Mouse (Mus musculus) hindbrain, embryonic 13.5 days (tissue): ENCODE data around the gene Gm21731. TPM values are rescaled to one million over a fixed set of nuclear protein-coding genes. Genes with fewer than 3 reads are reported as not detected.

Source experiments
- ATAC-seq: fragments of 200-750 bp; cut with Nextera tagmentation; 2 replicates; pipeline ENCODE4 v1.8.0; 2017; ENCODE audit warnings: moderate TSS enrichment; ENCODE audit not compliant: low FRiP score
- H3K27ac ChIP-seq: fragments of 300-500 bp; sonication (generic); 2 replicates; pipeline ENCODE4 v1.5.1; 2015; ENCODE audit warnings: inconsistent platforms, mild to moderate bottlenecking, moderate library complexity
- H3K27me3 ChIP-seq: fragments of 300-500 bp; sonication (generic); 2 replicates; pipeline ENCODE4 v1.6.1; 2015; ENCODE audit warnings: mild to moderate bottlenecking, inconsistent platforms
- H3K36me3 ChIP-seq: fragments of 300-500 bp; sonication (generic); 2 replicates; pipeline ENCODE4 v1.6.1; 2015; ENCODE audit warnings: mild to moderate bottlenecking, inconsistent platforms
- H3K4me1 ChIP-seq: fragments of 300-500 bp; sonication (generic); replicated peaks from 2 replicates; pipeline ENCODE4 v1.6.1; 2015; ENCODE audit warnings: inconsistent platforms
- H3K4me2 ChIP-seq: fragments of 300-500 bp; sonication (generic); 2 replicates; pipeline ENCODE4 v1.6.1; 2015; ENCODE audit warnings: inconsistent platforms, mild to moderate bottlenecking, moderate library complexity
- H3K4me3 ChIP-seq: fragments of 300-500 bp; sonication (generic); 2 replicates; pipeline ENCODE4 v1.5.1; 2015; ENCODE audit warnings: mild to moderate bottlenecking, inconsistent platforms
- H3K9ac ChIP-seq: fragments of 300-500 bp; sonication (generic); 2 replicates; pipeline ENCODE4 v1.6.1; 2015; ENCODE audit warnings: mild to moderate bottlenecking, inconsistent platforms
- H3K9me3 ChIP-seq: fragments of 300-500 bp; sonication (generic); 2 replicates; pipeline ENCODE4 v1.6.1; 2016; ENCODE audit warnings: inconsistent platforms
- WGBS: fragments of 180-500 bp; shearing (Covaris S2); methylation state at CpG from one replicate; pipeline ENCODE4 v1.1.7; 2015; 5-methylcytosine and 5-hydroxymethylcytosine counted together
- polyA plus RNA-seq: library from polyadenylated mRNA; unstranded; fragments of >200 nt; fragmentation: Nextera tagmentation; extraction: Ambion mirVana; gene quantifications from 2 replicates; pipeline ENCODE4 v1.2.1, GENCODE M21; 2015

Gm21731 gene
- polyA plus RNA-seq, 1 experiment from 2014 or later: not detected

GRCm38 (mm10) chr13:120278784-120279183 lies 39.9 kb downstream of the Gm21731 start:
- Histone ChIP-seq H3K9ac (no peak overlapping the region), H3K4me1 (no peaks in the 10 kb centered on the region), H3K4me3 (no peak overlapping the region), H3K4me2 (no peak overlapping the region), H3K27ac (no peak overlapping the region), H3K9me3 (no peaks in the 10 kb centered on the region), H3K27me3 (no peaks in the 10 kb centered on the region), H3K36me3 (no peaks in the 10 kb centered on the region)
- no peak for ATAC-seq
- 93% methylated on average over 9 of the region's 9 CpGs for WGBS

Other genes with a start within 250 kb of the Gm21731 start
- gene Gm36079, start 212.1 kb upstream of the Gm21731 start, polyA plus RNA-seq: not detected in 2 replicates
- not detected in 2 replicates for gene Gm21188, start 186.9 kb upstream of the Gm21731 start, polyA plus RNA-seq
- gene Gm20767, start 98.9 kb upstream of the Gm21731 start, polyA plus RNA-seq: not detected in 2 replicates
- gene Gm21818, start 66.7 kb upstream of the Gm21731 start, polyA plus RNA-seq: not detected in 2 replicates
- not detected in 2 replicates for gene Gm21762, start 23.2 kb upstream of the Gm21731 start, polyA plus RNA-seq
- gene AF067061, start 24.0 kb downstream of the Gm21731 start, polyA plus RNA-seq: not detected in 2 replicates
- 0.10 TPM in 1 of 2 replicates, not detected in the other for gene BC147527, start 61.3 kb downstream of the Gm21731 start, polyA plus RNA-seq
- gene Tcstv3, start 77.8 kb downstream of the Gm21731 start, polyA plus RNA-seq: not detected in 2 replicates